Mouse (Mus musculus) thymus, postnatal 10 days (tissue): Measurements from ENCODE around the gene Aarsd1.
"Not testable (repeated sequence)": the region's sequence is repeated elsewhere in the genome, so short reads cannot be mapped to it uniquely, and the experiment has no call there.

Source experiments
- DNase-seq, 2 experiments: peaks; one replicate each; pipeline ENCODE4 v3.0.0; 2021; ENCODE audit warnings: low spot score in 2 of 2

The Aarsd1 gene

DNA sequence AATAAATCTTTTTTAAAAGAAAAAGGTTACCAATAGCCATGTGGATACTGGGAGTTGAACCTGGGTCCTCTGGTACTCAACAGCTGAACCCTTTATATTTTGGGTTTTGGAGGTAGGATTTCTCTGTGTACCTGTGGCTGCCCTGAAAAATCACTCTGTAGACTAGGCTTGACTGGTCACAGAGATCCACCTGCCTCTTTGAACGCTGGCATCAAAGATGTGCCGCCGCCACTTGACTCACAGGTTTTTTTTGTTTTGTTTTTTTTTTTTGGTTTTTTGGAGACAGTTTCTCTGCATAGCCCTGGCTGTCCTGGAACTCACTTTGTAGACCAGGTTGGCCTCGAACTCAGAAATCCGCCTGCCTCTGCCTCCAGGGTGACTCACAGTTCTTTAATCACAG lies 30.4 kb upstream of the Aarsd1 start:
- DNase-seq, result no peak

DNA sequence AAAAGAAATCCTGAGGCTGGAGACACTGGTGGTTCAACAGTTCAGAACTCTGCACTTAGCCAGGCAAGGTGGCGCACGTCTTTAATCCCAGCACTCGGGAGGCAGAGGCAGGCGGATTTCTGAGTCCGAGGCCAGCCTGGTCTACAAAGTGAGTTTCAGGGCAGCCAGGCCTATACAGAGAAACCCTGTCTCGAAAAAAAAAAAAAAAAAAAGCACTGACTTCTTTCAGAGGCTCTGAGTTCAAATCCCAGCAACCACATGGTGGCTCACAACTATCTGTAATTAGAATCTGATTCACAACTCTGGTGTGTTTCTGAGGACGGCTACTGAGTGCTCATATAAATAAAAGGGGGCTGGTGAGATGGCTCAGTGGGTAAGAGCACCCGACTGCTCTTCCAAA lies 29.4 kb upstream of the Aarsd1 start:
- not testable (repeated sequence) for DNase-seq

DNA sequence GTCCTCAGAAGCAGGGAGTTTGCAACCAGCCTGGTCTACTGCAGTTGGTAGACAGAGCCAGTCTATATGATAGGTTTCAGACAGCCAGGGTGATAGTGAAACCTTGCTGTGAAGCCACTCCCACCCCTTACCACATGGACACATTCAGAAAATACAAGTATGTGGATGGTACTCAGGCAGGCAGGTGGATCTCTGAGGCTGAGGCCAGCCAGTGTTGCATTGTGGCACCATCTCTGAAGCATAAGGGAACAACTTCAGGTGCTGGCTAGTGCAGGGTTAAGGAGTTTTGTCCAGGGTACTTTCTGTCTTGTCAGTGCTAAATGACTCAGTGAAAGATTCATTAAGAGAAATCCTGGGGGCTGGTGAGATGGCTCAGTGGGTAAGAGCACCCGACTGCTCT lies 28.9 kb upstream of the Aarsd1 start:
- DNase-seq, result no peak

DNA sequence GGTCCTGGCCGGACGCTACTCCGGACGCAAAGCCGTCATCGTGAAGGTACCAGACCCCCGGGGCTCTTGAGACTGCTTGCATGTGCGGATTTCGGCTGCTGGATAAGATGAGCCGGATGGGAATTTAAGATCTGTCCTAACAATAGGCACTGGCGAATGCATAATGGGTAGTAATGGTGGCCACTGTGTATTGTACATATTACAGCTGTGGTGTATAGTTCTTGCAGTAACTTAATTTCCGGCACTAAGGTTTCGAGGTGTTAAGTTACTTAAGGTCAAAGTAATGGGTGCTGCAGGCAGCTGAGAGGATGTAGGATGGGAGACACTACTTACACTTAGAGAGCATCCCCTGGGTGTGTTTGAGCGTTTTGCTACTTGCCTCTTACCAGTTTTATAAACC lies 25.3 kb upstream of the Aarsd1 start:
- no peak for DNase-seq

DNA sequence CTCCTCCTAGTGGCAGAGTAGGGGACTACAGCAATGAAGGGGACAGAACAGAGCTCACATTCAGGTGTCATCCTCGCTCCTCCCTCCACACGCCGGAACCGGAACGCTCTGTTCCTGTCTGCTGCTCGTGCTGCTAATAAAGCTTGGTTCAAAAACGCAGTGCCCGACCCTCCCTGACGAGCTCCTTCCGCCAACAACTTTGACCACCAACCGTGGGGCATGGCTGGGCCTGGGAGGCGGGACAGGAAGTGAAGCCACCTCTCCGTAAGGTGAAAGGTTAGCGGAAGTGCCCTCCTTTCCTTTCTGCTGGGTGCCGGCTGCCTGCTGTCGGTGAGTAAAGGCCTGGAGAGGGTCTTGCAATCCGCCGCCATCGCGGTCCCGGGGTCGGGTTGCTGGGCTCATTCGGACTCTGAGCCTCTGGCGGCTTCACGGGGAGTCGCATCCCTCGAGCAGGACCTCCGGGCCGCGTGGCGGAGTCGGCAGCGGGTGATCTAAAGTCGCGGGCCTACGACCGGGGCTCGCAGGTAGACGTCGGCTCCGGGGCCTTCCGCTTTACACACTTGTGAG lies 24.8 kb upstream of the Aarsd1 start, which contains the start of gene Rpl27:
Gene Rpl27 (plus strand): TSS at position 172 of the 567 bp plus-strand sequence.
- peak; percentile 95 to 99 for DNase-seq

DNA sequence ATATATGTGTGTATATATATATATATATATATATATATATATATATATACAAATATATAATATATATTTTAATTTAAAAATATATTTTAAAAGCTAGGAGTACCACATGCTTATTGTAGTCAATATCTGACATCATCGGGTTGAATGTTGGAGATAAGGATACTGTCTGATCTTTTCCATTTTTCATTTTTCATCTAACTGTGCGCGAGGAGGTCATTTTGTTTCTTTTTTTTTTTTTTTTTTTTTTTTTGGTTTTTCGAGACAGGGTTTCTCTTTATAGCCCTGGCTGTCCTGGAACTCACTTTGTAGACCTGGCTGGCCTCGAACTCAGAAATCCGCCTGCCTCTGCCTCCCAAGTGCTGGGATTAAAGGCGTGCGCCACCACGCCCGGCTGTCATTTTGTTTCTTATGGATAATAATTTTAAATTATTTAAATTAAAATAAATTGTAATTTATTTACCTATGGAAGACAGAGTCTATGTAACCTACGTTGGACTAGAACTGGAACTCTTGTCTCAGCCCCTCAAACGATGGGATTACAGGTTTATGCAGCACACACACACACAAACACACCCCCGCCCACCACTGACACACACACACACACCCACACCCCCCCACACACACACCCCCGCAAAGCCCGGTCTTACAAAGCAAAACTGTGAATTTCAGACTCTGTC lies 24.2 kb upstream of the Aarsd1 start:
- DNase-seq, result not testable (repeated sequence)

DNA sequence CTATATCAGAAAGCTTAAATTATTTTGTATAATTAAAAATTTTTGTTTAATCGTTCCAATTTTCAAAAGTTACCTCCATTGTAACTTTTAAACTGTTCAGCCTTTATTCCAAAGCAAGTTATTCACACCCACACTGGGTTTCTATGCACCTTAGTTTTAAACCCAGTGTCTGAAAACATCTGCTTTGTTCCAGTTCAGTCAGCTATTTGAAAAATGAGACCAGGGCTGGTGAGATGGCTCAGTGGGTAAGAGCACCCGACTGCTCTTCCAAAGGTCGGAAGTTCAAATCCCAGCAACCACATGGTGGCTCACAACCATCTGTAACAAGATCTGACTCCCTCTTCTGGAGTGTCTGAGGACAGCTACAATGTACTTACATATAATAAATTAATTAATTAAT lies 20.6 kb upstream of the Aarsd1 start:
- not testable (repeated sequence) for DNase-seq

DNA sequence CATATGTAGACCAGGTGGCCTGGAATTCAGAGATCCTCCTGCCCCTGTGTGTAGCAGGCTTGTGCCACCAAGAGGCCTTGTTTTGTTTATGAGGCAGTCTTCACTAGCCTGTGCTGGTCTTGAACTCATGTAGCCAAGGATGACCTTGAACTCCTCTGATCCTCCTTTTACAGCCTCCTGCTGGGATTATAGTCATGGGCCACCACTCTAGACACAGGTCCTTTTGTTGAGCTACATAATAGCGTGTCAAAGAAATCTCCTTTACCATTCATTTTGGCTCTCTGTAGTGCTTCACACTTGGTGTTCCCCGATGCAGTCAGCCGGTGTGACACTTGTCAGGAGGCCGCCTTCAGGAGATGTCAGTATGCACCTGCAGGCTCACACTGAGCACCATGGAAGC lies 19.5 kb upstream of the Aarsd1 start:
- no peak for DNase-seq

DNA sequence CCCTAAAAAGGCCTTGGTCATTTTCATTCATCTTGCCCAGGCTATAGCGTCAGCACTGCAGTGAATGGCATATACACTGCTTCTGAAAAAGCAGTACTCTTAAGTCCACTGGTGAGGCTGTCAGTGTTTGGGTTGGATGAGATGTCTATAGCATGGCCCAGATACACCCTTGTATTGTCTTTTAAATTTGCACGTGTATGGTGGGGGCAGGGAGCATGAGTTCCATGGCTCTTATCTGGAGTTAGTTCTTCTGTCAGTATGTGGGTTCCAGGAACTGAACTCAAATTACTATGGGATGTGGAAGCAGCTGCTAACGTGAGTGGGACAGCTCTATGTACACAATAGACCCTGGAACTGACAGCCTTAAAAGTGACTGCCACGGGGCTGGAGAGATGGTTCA lies 18.4 kb upstream of the Aarsd1 start:
- DNase-seq, result no peak

DNA sequence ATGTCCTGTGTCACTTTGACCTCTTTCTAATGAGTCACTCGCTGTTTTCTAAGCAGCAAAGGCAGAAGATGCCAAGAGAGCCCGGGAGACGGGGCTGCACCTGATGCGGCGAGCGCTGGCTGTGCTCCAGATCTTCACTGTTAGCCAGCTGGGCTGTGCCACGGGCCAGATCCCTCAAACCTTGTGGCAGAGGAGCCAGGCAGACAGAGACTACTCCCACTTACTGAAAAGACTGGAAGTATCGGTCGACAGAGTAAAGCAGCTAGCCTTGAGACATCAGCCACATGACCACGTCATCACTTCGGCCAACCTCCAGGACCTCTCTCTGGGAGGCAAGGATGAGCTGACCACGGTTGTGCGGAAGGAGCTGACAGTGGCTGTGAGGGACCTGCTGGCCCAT lies 16.0 kb upstream of the Aarsd1 start:
- DNase-seq, result no peak

DNA sequence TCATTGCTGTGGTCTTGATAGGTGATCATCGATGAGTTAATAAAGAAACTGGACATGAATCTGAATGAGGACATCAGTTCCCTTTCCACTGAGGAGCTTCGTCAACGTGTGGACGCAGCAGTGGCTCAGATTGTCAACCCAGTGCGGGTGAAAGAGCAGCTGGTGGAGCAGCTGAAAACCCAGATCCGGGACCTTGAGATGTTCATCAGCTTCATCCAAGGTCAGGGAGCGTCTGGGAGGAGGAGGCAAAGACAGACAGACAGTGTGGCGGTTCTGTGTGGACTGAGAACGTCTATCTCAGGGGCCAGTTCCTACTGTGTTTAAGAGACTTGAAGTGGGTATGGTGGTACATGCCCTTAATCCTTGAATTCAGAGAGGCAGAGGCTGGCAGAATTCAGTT lies 13.9 kb upstream of the Aarsd1 start:
- no peak for DNase-seq

DNA sequence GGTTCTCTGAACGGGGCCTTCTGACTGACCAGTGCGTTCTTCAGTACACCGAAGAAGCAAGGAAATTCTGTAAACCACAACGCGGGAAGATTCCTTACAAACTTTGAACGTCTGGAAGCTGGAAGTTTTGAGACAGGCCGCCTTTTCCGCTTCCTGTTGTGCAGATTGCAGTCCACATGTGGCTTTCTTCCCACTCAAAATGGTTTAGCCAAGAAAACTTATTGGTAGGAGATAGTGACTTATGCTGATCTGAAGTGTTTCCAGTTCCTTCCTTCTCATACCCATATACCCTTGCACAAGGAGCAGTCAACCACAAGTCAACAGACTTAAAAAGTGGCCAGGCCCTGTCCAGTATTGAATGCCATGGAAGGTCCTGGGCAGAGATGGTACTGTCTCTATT lies 8.8 kb upstream of the Aarsd1 start:
- no peak for DNase-seq

DNA sequence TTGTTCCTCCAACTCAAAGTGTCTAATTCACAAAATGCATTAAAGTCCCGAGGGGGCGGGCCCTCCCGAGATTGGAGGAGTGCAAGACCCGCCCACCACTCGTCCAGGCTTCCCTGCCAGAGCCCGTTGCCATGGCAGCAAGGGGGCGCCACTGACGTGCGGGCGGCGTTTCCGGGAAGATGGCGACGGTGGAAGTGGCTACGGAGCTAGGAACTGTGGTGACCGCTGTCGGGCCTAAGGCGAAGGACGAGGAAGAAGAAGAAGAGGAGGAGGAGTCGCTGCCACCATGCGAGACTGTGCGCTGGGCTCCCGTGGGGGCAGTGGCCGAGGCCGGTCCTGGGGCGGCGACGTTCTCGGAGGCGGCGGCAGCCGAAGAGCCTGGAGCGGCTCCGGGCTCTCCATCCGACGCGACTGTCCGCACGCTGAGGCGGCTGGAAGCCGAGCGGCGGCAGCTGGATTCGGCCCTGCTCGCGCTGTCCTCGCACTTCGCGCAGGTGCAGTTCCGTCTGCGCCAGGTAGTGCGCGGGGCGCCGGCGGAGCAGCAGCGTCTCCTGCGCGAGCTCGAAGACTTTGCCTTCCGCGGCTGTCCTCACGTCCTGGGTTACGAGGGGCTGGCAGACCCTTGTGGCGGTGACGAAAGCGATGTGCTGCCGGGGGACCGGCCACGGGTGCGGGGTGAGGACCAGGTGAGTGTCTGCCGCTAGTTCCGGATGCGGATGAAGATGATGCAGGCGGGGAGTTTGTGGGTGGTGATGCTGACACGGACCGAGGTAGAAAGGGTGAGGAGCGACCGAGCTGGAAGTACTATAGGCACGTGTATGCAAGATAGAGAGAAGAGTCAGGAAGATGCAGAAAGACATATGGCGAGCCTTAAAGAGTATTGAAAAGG lies 7.8 kb upstream of the Aarsd1 start, which contains the start of the genes Rundc1 and Ptges3l:
Gene Rundc1 (plus strand): TSS at position 161 of the 889 bp plus-strand sequence.
Gene Ptges3l (minus strand): TSS at position 409 of the 889 bp plus-strand sequence.
- peak; percentile 97 to 99 for DNase-seq

DNA sequence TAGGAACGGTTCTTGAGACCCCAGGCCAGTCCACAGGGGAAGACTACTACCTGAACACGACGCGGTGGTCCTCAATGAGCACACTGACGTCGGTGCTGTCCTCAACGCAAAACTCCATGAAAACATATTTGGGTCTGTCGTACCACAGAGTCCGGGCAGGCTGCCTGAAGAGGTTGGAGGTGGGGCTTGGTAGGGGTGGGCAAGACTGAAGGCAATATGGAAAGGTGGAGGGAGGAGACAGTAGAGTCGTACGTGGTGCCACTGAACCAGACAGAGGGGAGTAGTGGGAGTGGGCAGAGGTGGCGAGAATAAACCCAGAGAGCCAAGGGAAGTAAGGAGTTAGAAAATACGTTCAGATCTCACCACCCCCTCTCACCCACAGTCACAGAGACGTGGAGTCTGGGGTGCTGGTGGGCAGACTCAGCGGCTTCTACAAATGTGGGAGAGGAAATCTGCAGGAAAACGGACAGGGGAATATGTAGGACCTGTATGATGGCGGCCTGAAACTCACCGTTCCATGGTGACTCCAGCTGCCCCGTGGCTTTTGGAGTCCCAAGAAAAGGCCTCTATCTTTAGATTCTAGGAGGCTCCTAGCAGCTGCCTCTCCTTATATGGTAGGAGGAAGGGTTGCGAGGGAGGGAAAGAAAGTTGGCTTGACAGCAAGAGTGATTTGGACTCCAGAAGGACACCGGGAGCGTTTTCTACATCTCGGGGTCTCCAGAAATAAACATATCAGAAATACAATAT lies 6.9 kb upstream of the Aarsd1 start, which contains the start of gene Gm27029:
Gene Gm27029 (minus strand): TSS at position 692 of the 747 bp plus-strand sequence.
- no peak for DNase-seq

DNA sequence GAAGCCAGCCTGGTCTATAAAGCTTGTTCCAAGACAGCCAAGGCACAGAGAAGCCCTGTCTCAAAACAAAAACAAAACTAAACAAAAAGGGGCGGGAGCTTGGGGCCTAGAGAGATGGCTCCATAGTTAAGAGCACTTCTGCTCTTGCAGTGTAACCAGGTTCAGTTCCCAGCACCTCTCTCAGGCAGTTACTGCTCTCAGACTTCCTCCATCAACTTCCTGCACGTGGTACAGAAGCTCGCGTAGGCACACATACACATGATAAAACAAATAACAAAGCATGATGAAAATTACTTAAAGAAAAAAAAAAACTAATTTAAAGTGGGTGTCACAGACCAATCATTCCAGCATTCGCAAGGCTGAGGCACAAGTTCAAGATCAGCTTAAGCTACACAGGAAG lies 2.7 kb upstream of the Aarsd1 start:
- no peak for DNase-seq

DNA sequence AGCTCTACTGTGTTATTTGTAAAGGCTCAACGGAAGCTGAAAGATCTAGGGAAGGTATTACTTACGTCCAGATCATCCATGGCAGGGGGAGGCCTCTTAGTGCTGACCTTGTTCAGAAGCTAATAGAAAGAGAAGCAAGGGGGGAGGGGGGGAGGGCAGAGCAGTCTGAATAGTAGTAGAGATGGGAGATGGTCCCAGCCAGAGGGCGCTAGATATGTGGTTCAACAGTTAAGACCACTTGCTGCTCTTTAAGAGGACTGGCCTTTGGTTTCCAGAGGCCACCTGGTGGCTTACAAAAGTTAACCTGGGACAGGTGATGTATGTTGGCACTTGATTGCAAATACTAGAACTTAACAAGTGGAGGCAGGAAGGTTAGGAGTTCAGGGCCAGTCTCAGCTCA lies 2.2 kb upstream of the Aarsd1 start:
- DNase-seq, result no peak

DNA sequence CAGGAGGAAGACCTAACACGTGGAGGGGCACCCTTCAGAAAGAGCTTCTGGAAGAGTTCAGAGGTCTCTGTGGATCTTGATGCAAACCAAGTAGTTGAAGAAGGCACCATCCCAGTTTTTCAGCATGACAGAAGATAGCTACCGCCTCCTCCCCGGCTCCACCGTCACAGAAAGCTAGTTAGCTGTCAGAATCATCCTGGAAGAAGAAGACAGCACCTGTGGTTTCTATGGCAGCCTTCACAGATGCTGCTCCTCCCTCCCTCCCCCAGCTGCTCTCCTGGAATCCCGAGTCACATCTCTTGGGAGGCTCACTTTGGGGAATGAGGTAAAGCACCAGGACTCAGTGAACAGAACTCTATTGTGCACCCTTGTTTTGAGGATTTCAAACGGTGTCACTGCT lies 1.6 kb upstream of the Aarsd1 start:
- no peak for DNase-seq

DNA sequence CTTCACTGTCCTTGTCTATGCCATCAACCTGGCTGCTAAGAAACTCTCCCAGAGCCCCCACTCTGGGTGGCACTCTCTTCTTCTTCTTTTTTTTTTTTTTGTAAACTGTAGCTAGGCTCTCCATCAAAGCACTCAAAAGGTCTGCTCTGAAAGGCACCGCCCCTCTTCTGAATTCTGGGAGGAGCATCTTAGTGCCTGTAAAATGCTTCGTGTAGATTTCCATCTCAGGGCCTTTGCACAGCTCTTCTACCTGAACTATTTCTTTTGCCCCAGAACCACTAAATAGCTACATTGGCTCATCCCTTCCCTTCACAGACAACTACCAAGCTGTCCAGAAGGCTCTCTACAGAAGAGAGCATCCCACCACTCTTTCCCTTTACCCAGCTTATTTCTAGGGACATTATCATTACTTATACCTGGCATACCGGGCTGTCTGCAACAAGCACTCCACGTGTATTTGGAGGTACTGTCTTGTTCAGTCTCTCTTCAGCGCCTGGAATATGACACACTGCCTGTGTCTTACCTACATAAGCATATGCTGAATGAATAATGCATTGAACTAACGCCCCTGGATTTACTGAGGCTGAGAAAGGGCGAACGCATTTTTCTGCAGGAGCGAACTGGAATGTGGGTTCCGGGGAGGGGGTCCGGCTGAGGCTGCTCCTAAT lies 848 bp downstream of the Aarsd1 start:
- no peak for DNase-seq

DNA sequence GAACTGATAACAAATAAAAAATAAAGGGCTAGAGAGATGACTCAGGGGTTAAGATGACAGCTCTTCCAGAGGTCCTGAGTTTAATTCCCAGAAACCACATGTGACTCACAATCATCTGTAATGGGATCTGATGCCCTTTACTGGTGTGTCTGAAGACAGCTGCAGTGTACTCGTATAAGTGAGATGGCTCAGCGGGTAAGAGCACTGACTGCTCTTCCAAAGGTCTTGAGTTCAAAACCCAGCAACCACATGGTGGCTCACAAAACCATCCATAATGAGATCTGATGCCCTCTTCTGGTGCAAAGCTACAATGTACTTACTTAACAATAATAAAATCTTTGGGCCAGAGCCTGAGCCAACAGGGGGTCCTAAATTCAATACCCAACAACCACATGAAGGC lies 2.1 kb downstream of the Aarsd1 start:
- no peak for DNase-seq

DNA sequence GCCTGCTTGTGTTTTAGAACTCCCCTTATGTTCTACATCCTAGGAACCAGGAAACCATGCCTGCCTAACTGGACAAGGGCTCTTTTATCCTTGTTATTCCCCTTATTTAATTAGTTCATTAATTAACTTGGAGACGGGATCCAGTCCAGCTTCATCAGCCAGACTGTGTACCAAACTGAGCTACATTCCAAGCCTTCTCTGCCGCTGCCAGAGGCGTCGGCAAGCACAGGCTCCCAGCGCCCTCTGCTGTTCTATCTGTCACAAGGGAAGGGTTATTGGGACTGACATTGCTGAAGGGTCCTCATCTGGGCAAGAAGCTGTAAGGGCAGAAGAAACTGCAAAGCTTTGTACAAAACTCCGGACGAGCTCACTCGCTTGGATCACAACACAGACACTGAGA lies 22.3 kb downstream of the Aarsd1 start:
- DNase-seq, result peak; percentile 44 to 82

DNA sequence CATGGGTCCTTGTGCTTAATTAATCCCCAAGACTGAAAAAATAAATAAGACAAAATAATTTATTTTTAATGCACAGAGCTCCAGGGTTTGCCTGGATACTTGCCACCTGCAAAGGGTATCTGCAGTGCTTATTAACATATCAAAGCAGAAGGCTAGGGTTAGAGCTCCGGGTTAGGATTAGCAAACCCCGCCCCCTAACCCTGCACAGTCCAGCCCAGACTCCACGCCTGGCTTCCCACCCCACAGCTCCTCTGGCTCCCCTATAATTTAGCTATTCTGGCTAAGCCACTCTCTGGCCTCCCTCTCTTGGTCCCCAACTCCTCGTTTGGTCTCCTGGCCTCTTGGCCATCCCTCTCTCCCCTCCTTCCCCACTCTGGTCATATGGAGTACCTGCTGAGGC lies 35.6 kb downstream of the Aarsd1 start:
- DNase-seq, result no peak
